Mouse (Mus musculus): ENCODE measurements around the gene Sp2. TPM values are rescaled to one million over a fixed set of nuclear protein-coding genes. Genes with fewer than 3 reads are reported as not detected.

The Sp2 gene
- polyA plus RNA-seq, 1 experiment from 2014 or later, result 15.0 TPM

DNA sequence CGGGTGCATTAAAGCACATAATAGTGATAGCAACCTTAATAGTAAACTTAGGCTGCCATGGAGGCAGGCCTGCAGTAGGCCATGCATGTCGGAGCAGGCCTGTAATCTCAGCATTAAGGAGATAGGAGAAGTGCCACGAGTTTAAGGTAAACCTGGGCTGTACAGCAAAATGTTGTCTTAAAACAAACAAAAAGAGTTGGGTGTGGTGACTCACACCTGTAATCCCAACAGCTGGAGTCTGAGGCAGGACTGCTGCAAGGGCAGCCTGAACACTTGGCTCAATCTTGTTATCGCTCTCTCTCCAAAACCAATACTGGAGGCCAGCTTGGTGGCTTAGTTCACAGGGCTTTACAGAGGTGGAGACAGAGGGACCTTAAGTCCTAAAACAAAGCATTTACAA lies 27.7 kb downstream of the Sp2 start:
- Histone ChIP-seq H3K9ac (ENCODE audit: low read length) (no peak overlapping the region), H3K27ac (replicated peaks in 1 of 2; ENCODE audit: control insufficient read depth in 1 of 2, insufficient read depth in 1 of 2, low read depth in 2 of 2, low read length in 2 of 2) (no peak overlapping the region), H3K4me1 (ENCODE audit: control insufficient read depth in 2 of 2, insufficient read depth in 2 of 2, low read length in 2 of 2) (no peaks in the 10 kb centered on the region), H3K36me3 (ENCODE audit: control insufficient read depth, insufficient read depth, low read length) (peaks cover 87% of the 10 kb centered on the region), H3K27me3 (ENCODE audit: control insufficient read depth, insufficient read depth, low read length) (no peaks in the 10 kb centered on the region), H3K4me3 (ENCODE audit: control insufficient read depth in 1 of 2, insufficient read depth in 1 of 2, low read depth in 1 of 2, low read length in 2 of 2) (no peak overlapping the region), H3K9me3 (ENCODE audit: control insufficient read depth, low read length) (no peaks in the 10 kb centered on the region), H3K4me2 (ENCODE audit: low read length) (no peak overlapping the region)
- WGBS, result 83% methylated on average over 4 of the region's 4 CpGs
- no peak for ATAC-seq (ENCODE audit: insufficient number of reproducible peaks, insufficient read depth, low FRiP score, low read depth)

GRCm38 (mm10) chr11:96952896-96953295 lies 29.9 kb downstream of the Sp2 start:
- 72% methylated on average over 6 of the region's 6 CpGs for WGBS
- H3K36me3 ChIP-seq (ENCODE audit: control insufficient read depth, insufficient read depth, low read length), result peaks cover 67% of the 10 kb centered on the region

GRCm38 (mm10) chr11:96952426-96952825 lies 30.3 kb downstream of the Sp2 start:
- H3K4me3 ChIP-seq (ENCODE audit: control insufficient read depth in 1 of 2, insufficient read depth in 1 of 2, low read depth in 1 of 2, low read length in 2 of 2), result no peak overlapping the region
- H3K9me3 ChIP-seq (ENCODE audit: control insufficient read depth, low read length), result no peaks in the 10 kb centered on the region
- no peaks in the 10 kb centered on the region for H3K27me3 ChIP-seq (ENCODE audit: control insufficient read depth, insufficient read depth, low read length)
- 77% methylated on average over 10 of the region's 10 CpGs for WGBS
- no peak overlapping the region for H3K4me2 ChIP-seq (ENCODE audit: low read length)
- no peak for ATAC-seq (ENCODE audit: insufficient number of reproducible peaks, insufficient read depth, low FRiP score, low read depth)
- no peaks in the 10 kb centered on the region for H3K4me1 ChIP-seq (ENCODE audit: control insufficient read depth in 2 of 2, insufficient read depth in 2 of 2, low read length in 2 of 2)
- peaks cover 62% of the 10 kb centered on the region for H3K36me3 ChIP-seq (ENCODE audit: control insufficient read depth, insufficient read depth, low read length)
- H3K9ac ChIP-seq (ENCODE audit: low read length), result no peak overlapping the region
- no peak overlapping the region for H3K27ac ChIP-seq (replicated peaks in 1 of 2; ENCODE audit: control insufficient read depth in 1 of 2, insufficient read depth in 1 of 2, low read depth in 2 of 2, low read length in 2 of 2)

More at GRCm38 (mm10) chr11:96952896-96953295, 29.9 kb downstream of the Sp2 start:
- Histone ChIP-seq H3K27ac (replicated peaks in 1 of 2; ENCODE audit: control insufficient read depth in 1 of 2, insufficient read depth in 1 of 2, low read depth in 2 of 2, low read length in 2 of 2) (no peak overlapping the region), H3K27me3 (ENCODE audit: control insufficient read depth, insufficient read depth, low read length) (no peaks in the 10 kb centered on the region), H3K9me3 (ENCODE audit: control insufficient read depth, low read length) (no peaks in the 10 kb centered on the region), H3K9ac (ENCODE audit: low read length) (no peak overlapping the region), H3K4me2 (ENCODE audit: low read length) (no peak overlapping the region), H3K4me3 (ENCODE audit: control insufficient read depth in 1 of 2, insufficient read depth in 1 of 2, low read depth in 1 of 2, low read length in 2 of 2) (no peak overlapping the region), H3K4me1 (ENCODE audit: control insufficient read depth in 2 of 2, insufficient read depth in 2 of 2, low read length in 2 of 2) (no peaks in the 10 kb centered on the region)
- ATAC-seq (ENCODE audit: insufficient number of reproducible peaks, insufficient read depth, low FRiP score, low read depth), result no peak

DNA sequence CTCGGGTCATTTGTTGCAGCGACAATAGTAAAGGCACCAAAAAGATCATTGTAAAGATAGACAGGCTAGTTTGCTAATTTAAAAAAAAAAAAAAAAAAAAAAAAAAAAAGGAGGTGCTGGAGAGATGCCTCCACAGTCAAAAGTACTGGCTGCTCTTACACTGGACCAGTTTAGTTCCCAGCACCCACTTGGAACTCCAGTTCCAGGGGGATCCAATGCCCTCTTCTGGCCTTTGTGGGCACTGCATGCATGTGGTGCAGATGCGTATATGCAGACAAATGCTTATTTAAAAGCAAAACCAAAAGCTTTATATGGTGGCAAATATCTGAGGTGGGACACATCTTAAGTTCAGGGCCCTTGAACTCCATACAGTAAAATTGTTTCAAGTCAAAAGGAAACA lies 32.0 kb downstream of the Sp2 start:
- H3K9me3 ChIP-seq (ENCODE audit: control insufficient read depth, low read length), result no peaks in the 10 kb centered on the region
- H3K27ac ChIP-seq (replicated peaks in 1 of 2; ENCODE audit: control insufficient read depth in 1 of 2, insufficient read depth in 1 of 2, low read depth in 2 of 2, low read length in 2 of 2), result no peak overlapping the region
- ATAC-seq (ENCODE audit: insufficient number of reproducible peaks, insufficient read depth, low FRiP score, low read depth), result no peak
- WGBS, result 96% methylated on average over 3 of the region's 3 CpGs
- no peaks in the 10 kb centered on the region for H3K27me3 ChIP-seq (ENCODE audit: control insufficient read depth, insufficient read depth, low read length)
- H3K4me3 ChIP-seq (ENCODE audit: control insufficient read depth in 1 of 2, insufficient read depth in 1 of 2, low read depth in 1 of 2, low read length in 2 of 2), result no peak overlapping the region
- no peak overlapping the region for H3K9ac ChIP-seq (ENCODE audit: low read length)
- no peak overlapping the region for H3K4me2 ChIP-seq (ENCODE audit: low read length)
- H3K36me3 ChIP-seq (ENCODE audit: control insufficient read depth, insufficient read depth, low read length), result peaks cover 48% of the 10 kb centered on the region
- H3K4me1 ChIP-seq (ENCODE audit: control insufficient read depth in 2 of 2, insufficient read depth in 2 of 2, low read length in 2 of 2), result no peaks in the 10 kb centered on the region

GRCm38 (mm10) chr11:96947849-96948248 lies 34.9 kb downstream of the Sp2 start:
- H3K36me3 ChIP-seq (ENCODE audit: control insufficient read depth, insufficient read depth, low read length), result peaks cover 19% of the 10 kb centered on the region
- no peak for ATAC-seq (ENCODE audit: insufficient number of reproducible peaks, insufficient read depth, low FRiP score, low read depth)
- no peak overlapping the region for H3K4me2 ChIP-seq (ENCODE audit: low read length)

GRCm38 (mm10) chr11:96946498-96946897 lies 36.3 kb downstream of the Sp2 start:
- Histone ChIP-seq H3K36me3 (ENCODE audit: control insufficient read depth, insufficient read depth, low read length) (peaks cover 5% of the 10 kb centered on the region; the same call in 1 of the 2 replicates), H3K27me3 (ENCODE audit: control insufficient read depth, insufficient read depth, low read length) (no peaks in the 10 kb centered on the region), H3K4me1 (ENCODE audit: control insufficient read depth in 2 of 2, insufficient read depth in 2 of 2, low read length in 2 of 2) (peaks cover 7 to 11% of the 10 kb centered on the region in 2 experiments), H3K9ac (ENCODE audit: low read length) (no peak overlapping the region), H3K9me3 (ENCODE audit: control insufficient read depth, low read length) (no peaks in the 10 kb centered on the region), H3K27ac (replicated peaks in 1 of 2; ENCODE audit: control insufficient read depth in 1 of 2, insufficient read depth in 1 of 2, low read depth in 2 of 2, low read length in 2 of 2) (no peak overlapping the region), H3K4me2 (ENCODE audit: low read length) (no peak overlapping the region), H3K4me3 (ENCODE audit: control insufficient read depth in 1 of 2, insufficient read depth in 1 of 2, low read depth in 1 of 2, low read length in 2 of 2) (no peak overlapping the region)
- ATAC-seq (ENCODE audit: insufficient number of reproducible peaks, insufficient read depth, low FRiP score, low read depth), result no peak
- WGBS, result 82% methylated on average over 9 of the region's 9 CpGs

More at GRCm38 (mm10) chr11:96947849-96948248, 34.9 kb downstream of the Sp2 start:
- 65% methylated on average over 4 of the region's 4 CpGs for WGBS
- H3K4me3 ChIP-seq (ENCODE audit: control insufficient read depth in 1 of 2, insufficient read depth in 1 of 2, low read depth in 1 of 2, low read length in 2 of 2), result no peak overlapping the region
- no peak overlapping the region for H3K27ac ChIP-seq (replicated peaks in 1 of 2; ENCODE audit: control insufficient read depth in 1 of 2, insufficient read depth in 1 of 2, low read depth in 2 of 2, low read length in 2 of 2)
- peaks cover 7 to 11% of the 10 kb centered on the region in 2 experiments for H3K4me1 ChIP-seq (ENCODE audit: control insufficient read depth in 2 of 2, insufficient read depth in 2 of 2, low read length in 2 of 2)
- no peaks in the 10 kb centered on the region for H3K27me3 ChIP-seq (ENCODE audit: control insufficient read depth, insufficient read depth, low read length)
- no peak overlapping the region for H3K9ac ChIP-seq (ENCODE audit: low read length)
- H3K9me3 ChIP-seq (ENCODE audit: control insufficient read depth, low read length), result no peaks in the 10 kb centered on the region

GRCm38 (mm10) chr11:96944844-96945580 lies 37.7 kb downstream of the Sp2 start:
- WGBS, result 72% methylated on average over 14 of the region's 14 CpGs
- H3K36me3 ChIP-seq (ENCODE audit: control insufficient read depth, insufficient read depth, low read length), result peaks cover 4% of the 10 kb centered on the region; the same call in 1 of the 2 replicates
- no peak overlapping the region for H3K9ac ChIP-seq (ENCODE audit: low read length)
- H3K4me3 ChIP-seq (ENCODE audit: control insufficient read depth in 1 of 2, insufficient read depth in 1 of 2, low read depth in 1 of 2, low read length in 2 of 2), result peak overlapping the region in 1 of 2 experiments; percentile 56; a peak in 2 of 4 replicates
- peak overlapping the region; percentile 99 for H3K4me2 ChIP-seq (ENCODE audit: low read length)
- H3K4me1 ChIP-seq (ENCODE audit: control insufficient read depth in 2 of 2, insufficient read depth in 2 of 2, low read length in 2 of 2), result peaks cover 7 to 11% of the 10 kb centered on the region in 2 experiments
- ATAC-seq (ENCODE audit: insufficient number of reproducible peaks, insufficient read depth, low FRiP score, low read depth), result no peak
- no peak overlapping the region for H3K27ac ChIP-seq (replicated peaks in 1 of 2; ENCODE audit: control insufficient read depth in 1 of 2, insufficient read depth in 1 of 2, low read depth in 2 of 2, low read length in 2 of 2)
- no peaks in the 10 kb centered on the region for H3K27me3 ChIP-seq (ENCODE audit: control insufficient read depth, insufficient read depth, low read length)
- no peaks in the 10 kb centered on the region for H3K9me3 ChIP-seq (ENCODE audit: control insufficient read depth, low read length)
